Mouse (Mus musculus): ENCODE results near the gene Mybpc1.

DNA sequence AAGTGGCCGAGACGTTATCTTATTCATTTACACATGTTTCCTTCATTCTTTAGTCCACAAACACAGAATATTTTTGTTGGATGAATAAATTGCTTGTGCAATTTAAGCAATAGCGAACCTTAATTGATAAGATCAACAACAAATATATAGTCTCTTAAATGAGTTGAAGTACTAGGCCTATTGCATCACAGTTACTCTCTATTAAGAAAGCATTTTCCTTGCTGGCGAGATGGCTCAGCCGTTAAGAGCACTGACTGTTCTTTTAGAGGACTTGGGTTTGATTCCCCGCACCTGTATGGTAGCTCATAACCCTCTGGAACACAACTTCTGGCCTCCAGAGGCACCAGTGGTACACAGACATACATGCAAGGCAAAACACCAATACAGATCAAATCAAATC is 47.9 kb downstream of the Mybpc1 start:
- TF ChIP-seq CTCF (IDR thresholded peaks at IDR 0.05; ENCODE audit: borderline replicate concordance, control insufficient read depth, extremely low read depth, insufficient read depth, low read length, poor library complexity) (no peak), POLR2A (IDR thresholded peaks at IDR 0.05; ENCODE audit: control insufficient read depth, extremely low read depth, insufficient read depth, low read length, poor library complexity) (no peak)

All from thymus, adult 2 months (tissue).